ENCODE assay signal across 16 mouse cellular contexts in genomic region chr12:91295436-91295835, GRCm38 (mm10).
"Had no signal": no experiment of that assay in that cellular context is flagged by ENCODE, and none has a peak within 500 bp of the region (broad histone marks: within the 10 kb centered on the region; RNA-seq: fewer than 3 reads in every experiment).

No protein-coding gene starts in this region.

- H3K4me3 ChIP-seq: limb, embryonic 10.5 days; myocyte; neural tube, embryonic 12.5 days; stomach, embryonic 15.5 days had no signal

- H3K36me3 ChIP-seq: neural tube, embryonic 12.5 days; stomach, embryonic 15.5 days had no signal

- H3K9ac ChIP-seq: lung, embryonic 14.5 days; neural tube, embryonic 12.5 days; stomach, embryonic 15.5 days had no signal

- DNase-seq: kidney, adult 9 months; kidney, postnatal 4 days; lung, embryonic 14.5 days; lung, postnatal 10 days; lung, postnatal 4 days; right cerebral cortex, postnatal 14 days; thymus, adult 2 months; thymus, postnatal 36 days had no signal

- H3K9me3 ChIP-seq: limb, embryonic 10.5 days; neural tube, embryonic 12.5 days; stomach, embryonic 15.5 days had no signal

- ATAC-seq: hindbrain, embryonic 16.5 days; inflammation-experienced regulatory T-cells, adult 6 months; intestine, postnatal 0 days had no signal

- H3K27me3 ChIP-seq: neural tube, embryonic 12.5 days; stomach, embryonic 15.5 days had no signal

- H3K27ac ChIP-seq: kidney, postnatal 0 days; limb, embryonic 10.5 days; neural tube, embryonic 12.5 days; stomach, embryonic 15.5 days had no signal

- H3K4me2 ChIP-seq: lung, embryonic 14.5 days; neural tube, embryonic 12.5 days; stomach, embryonic 15.5 days had no signal

- H3K4me1 ChIP-seq: limb, embryonic 10.5 days; neural tube, embryonic 12.5 days; stomach, embryonic 15.5 days had no signal
